Mouse (Mus musculus) hindbrain, embryonic 13.5 days (tissue): ENCODE measurements around the gene Lipm. TPM values are rescaled to one million over a fixed set of nuclear protein-coding genes. Genes with fewer than 3 reads are reported as not detected.

Experiments used
- ATAC-seq: fragments of 200-750 bp; cut with Nextera tagmentation; 2 replicates; pipeline ENCODE4 v1.8.0; 2017; ENCODE audit warnings: moderate TSS enrichment; ENCODE audit not compliant: low FRiP score
- H3K27ac ChIP-seq: fragments of 300-500 bp; sonication (generic); 2 replicates; pipeline ENCODE4 v1.5.1; 2015; ENCODE audit warnings: inconsistent platforms, mild to moderate bottlenecking, moderate library complexity
- H3K27me3 ChIP-seq: fragments of 300-500 bp; sonication (generic); 2 replicates; pipeline ENCODE4 v1.6.1; 2015; ENCODE audit warnings: mild to moderate bottlenecking, inconsistent platforms
- H3K36me3 ChIP-seq: fragments of 300-500 bp; sonication (generic); 2 replicates; pipeline ENCODE4 v1.6.1; 2015; ENCODE audit warnings: mild to moderate bottlenecking, inconsistent platforms
- H3K4me1 ChIP-seq: fragments of 300-500 bp; sonication (generic); replicated peaks from 2 replicates; pipeline ENCODE4 v1.6.1; 2015; ENCODE audit warnings: inconsistent platforms
- H3K4me2 ChIP-seq: fragments of 300-500 bp; sonication (generic); 2 replicates; pipeline ENCODE4 v1.6.1; 2015; ENCODE audit warnings: inconsistent platforms, mild to moderate bottlenecking, moderate library complexity
- H3K4me3 ChIP-seq: fragments of 300-500 bp; sonication (generic); 2 replicates; pipeline ENCODE4 v1.5.1; 2015; ENCODE audit warnings: mild to moderate bottlenecking, inconsistent platforms
- H3K9ac ChIP-seq: fragments of 300-500 bp; sonication (generic); 2 replicates; pipeline ENCODE4 v1.6.1; 2015; ENCODE audit warnings: mild to moderate bottlenecking, inconsistent platforms
- H3K9me3 ChIP-seq: fragments of 300-500 bp; sonication (generic); 2 replicates; pipeline ENCODE4 v1.6.1; 2016; ENCODE audit warnings: inconsistent platforms
- WGBS: fragments of 180-500 bp; shearing (Covaris S2); methylation state at CpG from one replicate; pipeline ENCODE4 v1.1.7; 2015; 5-methylcytosine and 5-hydroxymethylcytosine counted together
- polyA plus RNA-seq: library from polyadenylated mRNA; unstranded; fragments of >200 nt; fragmentation: Nextera tagmentation; extraction: Ambion mirVana; gene quantifications from 2 replicates; pipeline ENCODE4 v1.2.1, GENCODE M21; 2015

Gene Lipm
- not detected in 2 replicates for polyA plus RNA-seq

DNA sequence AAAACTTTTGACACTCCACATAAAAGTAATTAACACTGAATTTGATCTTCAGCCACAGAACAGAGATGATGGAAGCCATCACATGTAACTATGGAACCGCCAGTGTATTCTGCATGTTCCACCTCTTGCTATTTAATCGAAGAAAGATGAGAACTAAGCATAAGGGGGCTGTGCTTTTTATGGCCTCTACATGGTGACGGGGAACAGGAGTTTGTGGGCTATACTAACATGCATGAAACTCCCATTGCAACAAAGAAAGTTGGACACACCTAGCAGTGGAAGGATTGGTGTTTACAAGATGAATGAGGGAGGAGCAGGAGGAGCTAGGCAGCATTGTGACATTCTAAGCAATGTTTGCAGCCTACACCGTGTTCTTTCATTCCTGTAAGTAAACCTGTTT lies at the start of gene Lipm:
Gene Lipm (plus strand): TSS at position 301 of the 400 bp plus-strand sequence.
- H3K4me2 ChIP-seq, result no peak within 1 kb of the TSS
- ATAC-seq, result no peak
- no peaks in the 10 kb centered on the region for H3K36me3 ChIP-seq
- H3K9ac ChIP-seq, result no peak within 1 kb of the TSS
- H3K9me3 ChIP-seq, result no peaks in the 10 kb centered on the region
- 87% methylated on average over 4 of the region's 4 CpGs for WGBS
- no peak within 1 kb of the TSS for H3K27ac ChIP-seq
- no peak within 1 kb of the TSS for H3K4me3 ChIP-seq
- H3K27me3 ChIP-seq, result no peaks in the 10 kb centered on the region
- H3K4me1 ChIP-seq, result no peaks in the 10 kb centered on the region

GRCm38 (mm10) chr19:34051502-34051901 lies 49.2 kb upstream of the Lipm start:
- Histone ChIP-seq H3K27me3 (no peaks in the 10 kb centered on the region), H3K9me3 (no peaks in the 10 kb centered on the region), H3K4me2 (no peak overlapping the region), H3K4me3 (no peak overlapping the region), H3K36me3 (no peaks in the 10 kb centered on the region), H3K9ac (no peak overlapping the region), H3K27ac (no peak overlapping the region), H3K4me1 (no peaks in the 10 kb centered on the region)
- no peak for ATAC-seq
- WGBS, result 87% methylated on average over 3 of the region's 3 CpGs

GRCm38 (mm10) chr19:34063547-34063946 lies 37.2 kb upstream of the Lipm start:
- Histone ChIP-seq H3K4me3 (no peak overlapping the region), H3K27ac (no peak overlapping the region), H3K9ac (no peak overlapping the region), H3K27me3 (no peaks in the 10 kb centered on the region), H3K9me3 (no peaks in the 10 kb centered on the region), H3K4me2 (no peak overlapping the region), H3K4me1 (no peaks in the 10 kb centered on the region), H3K36me3 (no peaks in the 10 kb centered on the region)
- ATAC-seq, result no peak
- WGBS, result 63% methylated on average over 1 of the region's 1 CpGs

DNA sequence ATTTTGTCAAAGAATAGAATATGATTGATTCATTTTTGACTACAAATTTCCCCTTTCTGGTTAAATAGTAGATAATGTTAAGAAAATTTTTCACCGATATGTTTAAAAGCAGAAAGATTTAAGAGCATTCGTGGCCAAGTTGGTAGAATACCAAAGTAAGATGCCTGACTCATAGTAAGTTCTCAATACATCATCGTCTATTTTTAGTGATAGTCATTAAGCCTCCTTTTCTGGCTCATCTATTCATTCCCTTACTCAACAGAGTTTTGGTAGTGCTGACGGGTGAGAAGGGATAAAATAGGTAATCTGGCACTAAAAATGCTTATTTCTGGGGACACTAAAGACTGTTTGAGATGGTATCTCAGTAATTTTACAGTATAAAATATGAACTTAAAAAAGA lies 36.7 kb upstream of the Lipm start:
- Histone ChIP-seq H3K27me3 (no peaks in the 10 kb centered on the region), H3K4me1 (no peaks in the 10 kb centered on the region), H3K27ac (no peak overlapping the region), H3K9ac (no peak overlapping the region), H3K4me2 (no peak overlapping the region), H3K4me3 (no peak overlapping the region), H3K36me3 (no peaks in the 10 kb centered on the region), H3K9me3 (no peaks in the 10 kb centered on the region)
- WGBS, result 88% methylated on average over 4 of the region's 4 CpGs
- ATAC-seq, result no peak

DNA sequence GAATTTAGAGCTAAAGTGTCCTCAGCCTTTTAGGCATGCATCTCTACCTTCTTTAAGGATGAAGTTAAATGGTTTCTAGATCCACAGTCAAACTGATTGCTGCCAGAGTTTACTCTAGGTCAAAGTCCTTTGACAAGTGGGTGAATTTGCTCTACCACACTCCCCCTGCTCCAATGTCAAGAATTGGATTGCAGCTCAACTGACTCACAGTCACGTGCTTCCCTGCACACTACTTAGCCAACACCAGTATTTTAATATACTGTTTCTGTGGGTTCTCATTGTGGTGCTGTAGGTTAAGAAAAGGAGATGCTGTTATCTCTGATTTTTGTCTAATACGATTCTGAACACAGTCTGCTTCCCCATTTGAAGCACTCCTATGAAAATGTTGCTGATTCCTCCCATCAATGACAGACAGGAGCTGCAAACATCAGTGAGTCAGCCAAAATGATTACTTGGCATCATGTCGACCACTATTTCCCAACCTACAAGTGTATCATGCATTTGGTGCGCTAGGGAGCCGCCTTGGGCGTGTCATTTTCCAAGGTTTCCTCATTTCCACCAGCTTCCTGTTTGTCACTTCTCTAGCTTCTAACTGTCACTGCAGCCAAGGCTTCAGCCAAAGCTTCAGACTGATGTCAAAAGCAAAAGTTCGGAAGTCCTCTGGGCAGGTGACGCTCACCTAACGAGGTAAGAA lies 33.8 kb upstream of the Lipm start, which contains the start of gene Lipn:
Gene Lipn (plus strand): TSS at position 580 of the 694 bp plus-strand sequence.
- Histone ChIP-seq H3K4me1 (no peaks in the 10 kb centered on the region), H3K9me3 (no peaks in the 10 kb centered on the region), H3K9ac (no peak within 1 kb of the TSS), H3K4me2 (no peak within 1 kb of the TSS), H3K27me3 (no peaks in the 10 kb centered on the region), H3K4me3 (no peak within 1 kb of the TSS), H3K27ac (no peak within 1 kb of the TSS), H3K36me3 (no peaks in the 10 kb centered on the region)
- ATAC-seq, result no peak
- 89% methylated on average over 9 of the region's 9 CpGs for WGBS

DNA sequence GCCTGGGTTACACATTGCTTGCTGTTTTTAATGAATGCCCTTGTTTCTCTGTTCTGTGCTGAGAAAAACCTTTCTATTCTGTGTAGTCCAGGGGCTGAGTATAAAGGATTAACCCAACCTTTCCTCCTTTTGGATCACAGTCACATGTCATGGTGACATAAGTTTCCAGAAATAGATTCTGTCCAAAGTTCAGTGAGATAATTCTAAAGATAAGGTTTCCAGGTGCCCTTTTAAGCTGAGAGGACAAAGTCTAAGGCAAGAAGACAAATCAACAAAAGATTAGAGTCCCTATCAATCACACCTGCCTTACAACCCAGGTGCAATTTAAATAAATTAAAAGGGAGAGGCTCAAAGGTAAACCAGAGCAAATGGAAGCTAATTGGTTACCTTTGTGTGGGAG lies 26.5 kb upstream of the Lipm start:
- Histone ChIP-seq H3K9me3 (no peaks in the 10 kb centered on the region), H3K4me1 (no peaks in the 10 kb centered on the region), H3K36me3 (no peaks in the 10 kb centered on the region), H3K4me2 (no peak overlapping the region), H3K4me3 (no peak overlapping the region), H3K27me3 (no peaks in the 10 kb centered on the region), H3K27ac (no peak overlapping the region), H3K9ac (no peak overlapping the region)
- no peak for ATAC-seq

DNA sequence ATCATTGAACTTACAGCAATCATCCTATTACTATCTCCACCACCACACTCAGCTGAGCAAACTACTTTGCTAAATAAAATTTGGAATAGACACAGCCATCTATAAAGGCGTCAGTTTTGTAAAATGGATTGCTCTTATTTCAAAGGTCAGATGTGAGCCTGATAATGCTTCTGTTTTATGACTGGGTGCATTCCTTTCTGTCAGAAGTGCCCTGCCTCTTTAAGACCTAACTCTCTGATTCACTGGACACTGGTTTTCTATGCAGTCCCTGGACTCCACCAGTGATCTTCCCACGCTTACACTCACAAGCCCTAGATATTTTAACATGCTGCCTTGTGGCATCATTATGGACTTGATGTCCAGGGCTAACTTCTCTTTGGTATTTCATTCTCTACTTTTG lies 22.6 kb upstream of the Lipm start:
- WGBS, result 82% methylated on average over 2 of the region's 2 CpGs
- Histone ChIP-seq H3K9ac (no peak overlapping the region), H3K27ac (no peak overlapping the region), H3K4me1 (no peaks in the 10 kb centered on the region), H3K4me2 (no peak overlapping the region), H3K27me3 (no peaks in the 10 kb centered on the region), H3K4me3 (no peak overlapping the region), H3K9me3 (no peaks in the 10 kb centered on the region), H3K36me3 (no peaks in the 10 kb centered on the region)
- ATAC-seq, result no peak

DNA sequence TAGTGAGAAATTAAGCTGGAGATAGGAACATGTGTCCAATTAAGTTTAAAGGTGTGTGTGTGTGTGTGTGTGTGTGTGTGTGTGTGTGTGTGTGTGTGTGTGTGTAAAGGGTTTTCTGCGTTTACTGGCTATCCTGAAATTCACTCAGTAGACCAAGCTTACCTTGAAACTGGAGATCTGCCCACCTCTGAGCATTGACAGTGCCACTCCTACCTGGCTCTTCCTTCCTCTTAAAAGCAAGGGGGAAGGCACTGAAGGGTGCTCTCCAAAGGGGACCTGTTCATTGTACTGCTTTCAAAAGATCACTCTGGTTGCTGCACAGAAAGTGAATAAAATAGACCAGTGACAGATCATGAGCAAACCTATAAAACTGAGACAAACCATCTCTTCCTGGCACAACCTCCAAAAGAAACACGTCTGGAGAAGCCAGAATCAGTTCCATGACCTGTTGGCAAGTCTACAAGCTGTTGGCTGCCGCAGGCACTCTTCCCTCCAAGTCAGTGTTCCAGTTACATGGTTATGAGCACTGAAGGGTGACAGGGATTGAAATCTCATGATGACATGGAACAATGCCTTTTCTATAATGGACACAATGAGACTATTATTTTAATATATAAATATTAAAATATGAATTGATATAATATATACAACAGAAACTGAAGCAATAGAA lies 11.6 kb upstream of the Lipm start:
- no peak for ATAC-seq
- WGBS, result 76% methylated on average over 3 of the region's 3 CpGs
- no peak overlapping the region for H3K27ac ChIP-seq
- no peak overlapping the region for H3K9ac ChIP-seq
- no peaks in the 10 kb centered on the region for H3K27me3 ChIP-seq
- H3K4me2 ChIP-seq, result no peak overlapping the region
- H3K4me1 ChIP-seq, result no peaks in the 10 kb centered on the region
- H3K4me3 ChIP-seq, result no peak overlapping the region
- no peaks in the 10 kb centered on the region for H3K9me3 ChIP-seq
- no peaks in the 10 kb centered on the region for H3K36me3 ChIP-seq

DNA sequence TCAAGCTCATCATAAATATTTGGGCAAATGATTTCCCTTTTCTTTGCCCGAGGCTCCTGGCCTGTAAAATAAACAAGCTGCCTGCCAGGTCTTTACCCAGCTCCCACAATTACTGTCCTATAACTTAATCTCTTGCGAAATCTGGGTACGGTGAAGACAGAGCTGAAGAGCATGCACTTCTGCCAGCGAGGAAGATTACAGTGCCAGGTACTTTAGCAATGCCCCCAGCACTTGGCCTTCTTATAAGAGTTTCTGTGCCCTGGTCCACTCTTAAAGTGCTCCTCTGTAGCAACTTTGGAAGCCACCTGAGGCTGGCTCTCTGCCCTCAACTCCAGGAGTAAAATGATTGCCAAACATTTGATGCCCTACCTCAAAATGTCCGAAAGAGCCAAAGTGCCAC lies 5.4 kb upstream of the Lipm start:
- 90% methylated on average over 5 of the region's 5 CpGs for WGBS
- Histone ChIP-seq H3K27me3 (no peaks in the 10 kb centered on the region), H3K4me2 (no peak overlapping the region), H3K36me3 (no peaks in the 10 kb centered on the region), H3K9ac (no peak overlapping the region), H3K4me1 (no peaks in the 10 kb centered on the region), H3K4me3 (no peak overlapping the region), H3K27ac (no peak overlapping the region), H3K9me3 (no peaks in the 10 kb centered on the region)
- no peak for ATAC-seq

DNA sequence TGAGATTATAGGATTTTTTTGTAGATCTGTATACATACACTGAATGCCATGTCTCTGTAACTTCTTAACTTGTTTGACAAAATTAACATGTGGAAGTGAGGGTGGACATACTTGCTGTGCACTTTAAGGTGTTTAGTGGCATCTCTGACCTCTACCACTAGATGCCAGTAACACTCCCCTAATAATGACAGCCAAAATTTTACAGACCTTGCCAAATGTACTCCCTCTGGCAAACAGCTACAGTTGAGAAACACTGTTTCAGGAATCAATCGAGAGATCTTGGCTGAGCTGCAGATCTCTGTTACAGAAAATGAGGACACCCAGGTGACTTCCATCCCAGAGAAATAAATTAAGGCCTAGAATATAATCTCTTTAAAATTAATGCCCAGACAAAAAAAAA lies 4.5 kb upstream of the Lipm start:
- Histone ChIP-seq H3K4me2 (no peak overlapping the region), H3K4me3 (no peak overlapping the region), H3K36me3 (no peaks in the 10 kb centered on the region), H3K9ac (no peak overlapping the region), H3K4me1 (no peaks in the 10 kb centered on the region), H3K27ac (no peak overlapping the region), H3K9me3 (no peaks in the 10 kb centered on the region), H3K27me3 (no peaks in the 10 kb centered on the region)
- WGBS, result 94% methylated on average over 1 of the region's 1 CpGs
- no peak for ATAC-seq

DNA sequence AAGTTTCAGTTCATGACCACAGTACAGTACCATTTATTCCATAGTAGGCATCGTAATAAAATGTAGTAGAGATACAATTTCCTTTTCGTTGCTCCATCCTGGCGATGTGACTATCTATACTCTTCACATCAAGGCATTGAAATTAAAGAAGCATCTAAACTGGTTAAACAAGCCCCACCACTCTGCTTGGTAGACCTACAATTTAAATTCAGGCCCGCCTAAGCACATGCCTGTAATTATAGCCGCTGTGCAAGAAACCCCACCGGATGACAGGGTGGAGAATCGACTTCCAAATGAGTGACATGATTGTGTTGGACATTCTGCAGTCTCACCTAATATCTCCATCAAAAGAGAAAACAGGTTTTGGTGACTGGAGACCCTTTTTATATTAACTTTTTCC lies 1.2 kb downstream of the Lipm start:
- 89% methylated on average over 7 of the region's 7 CpGs for WGBS
- H3K4me2 ChIP-seq, result no peak overlapping the region
- no peaks in the 10 kb centered on the region for H3K27me3 ChIP-seq
- H3K4me3 ChIP-seq, result no peak overlapping the region
- no peaks in the 10 kb centered on the region for H3K9me3 ChIP-seq
- ATAC-seq, result no peak
- no peak overlapping the region for H3K27ac ChIP-seq
- H3K4me1 ChIP-seq, result no peaks in the 10 kb centered on the region
- H3K36me3 ChIP-seq, result no peaks in the 10 kb centered on the region
- H3K9ac ChIP-seq, result no peak overlapping the region

DNA sequence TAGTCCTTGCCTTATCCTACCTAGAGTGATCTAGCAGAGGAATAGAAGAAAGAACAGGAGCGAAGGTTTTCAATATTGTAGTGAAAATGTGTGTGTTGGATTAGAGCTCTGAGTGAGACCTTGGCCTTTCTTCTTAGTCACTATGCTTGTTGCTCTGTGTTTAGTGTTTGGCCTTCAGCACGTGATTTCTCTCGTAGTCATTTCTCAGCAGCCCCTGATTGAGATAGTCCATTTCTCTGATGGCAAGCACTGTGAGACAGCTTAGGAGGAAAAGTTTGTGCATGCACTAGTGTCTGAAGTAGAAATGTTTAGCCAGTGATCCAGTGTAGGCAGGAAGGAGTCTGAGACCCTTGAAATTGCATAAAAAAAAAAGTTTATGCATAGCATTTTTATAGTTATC lies 4.1 kb downstream of the Lipm start:
- Histone ChIP-seq H3K27me3 (no peaks in the 10 kb centered on the region), H3K36me3 (no peaks in the 10 kb centered on the region), H3K4me2 (no peak overlapping the region), H3K9me3 (no peaks in the 10 kb centered on the region), H3K9ac (no peak overlapping the region), H3K27ac (no peak overlapping the region), H3K4me1 (no peaks in the 10 kb centered on the region), H3K4me3 (no peak overlapping the region)
- no peak for ATAC-seq
- 90% methylated on average over 3 of the region's 3 CpGs for WGBS

DNA sequence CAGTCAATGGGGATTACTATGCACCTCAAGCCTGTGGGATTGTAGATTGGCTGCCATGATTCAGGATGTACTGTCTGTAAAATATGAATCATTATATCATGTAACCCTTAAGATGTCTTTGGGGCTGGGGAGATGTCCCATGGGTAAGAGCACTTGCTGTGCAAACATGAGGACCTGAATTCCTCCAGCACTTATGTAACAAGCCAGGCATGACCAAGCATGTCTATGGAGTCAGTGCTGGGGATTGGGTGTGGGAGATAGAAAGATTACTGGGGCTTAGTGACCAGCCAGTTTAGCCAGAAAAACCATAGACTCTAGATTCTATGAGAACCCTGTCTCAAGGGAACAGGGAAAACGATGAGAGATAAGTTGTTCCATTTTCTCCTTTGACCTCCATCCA lies 18.4 kb downstream of the Lipm start:
- no peaks in the 10 kb centered on the region for H3K9me3 ChIP-seq
- no peaks in the 10 kb centered on the region for H3K27me3 ChIP-seq
- no peak for ATAC-seq
- H3K27ac ChIP-seq, result no peak overlapping the region
- H3K9ac ChIP-seq, result no peak overlapping the region
- no peaks in the 10 kb centered on the region for H3K4me1 ChIP-seq
- WGBS, result 79% methylated on average over 1 of the region's 1 CpGs
- no peak overlapping the region for H3K4me2 ChIP-seq
- no peak overlapping the region for H3K4me3 ChIP-seq
- no peaks in the 10 kb centered on the region for H3K36me3 ChIP-seq
